Mouse (Mus musculus) brain, embryonic 14.5 days (tissue): ENCODE data around the gene Cabp4.

Source experiments
- CTCF ChIP-seq: fragments of 200-500 bp; IDR thresholded peaks from 2 replicates; pipeline ENCODE4 v1.5.1; 2012; ENCODE audit warnings: inconsistent platforms, mild to moderate bottlenecking, moderate library complexity, borderline replicate concordance; ENCODE audit not compliant: insufficient read depth, insufficient read length; ENCODE audit errors: extremely low read depth
- POLR2A ChIP-seq: fragments of 200-500 bp; IDR thresholded peaks from 2 replicates; pipeline ENCODE4 v1.6.1; 2012; ENCODE audit warnings: mild to moderate bottlenecking, inconsistent platforms, borderline replicate concordance; ENCODE audit not compliant: poor library complexity, insufficient read depth, insufficient read length, severe bottlenecking; ENCODE audit errors: extremely low read depth

- TF ChIP-seq CTCF (no peak), POLR2A (no peak)
Measured at GRCm38 (mm10) chr19:4139446-4139845, 4.4 kb downstream of the Cabp4 start, which contains the start of gene Gpr152.
